Mouse (Mus musculus) C2C12 (cell line): ENCODE data around the gene Adat3. TPM values are rescaled to one million over a fixed set of nuclear protein-coding genes. Genes with fewer than 3 reads are reported as not detected.
A peak's percentile ranks its signal among the peaks of the same experiment; 100 is the strongest.

Source experiments
- H3K27me3 ChIP-seq: one replicate; pipeline ENCODE4 v1.6.1; 2011; ENCODE audit not compliant: control insufficient read depth, insufficient read depth, insufficient read length
- H3K36me3 ChIP-seq: one replicate; pipeline ENCODE4 v1.6.1; 2011; ENCODE audit not compliant: control insufficient read depth, insufficient read depth
- H3K4me3 ChIP-seq: one replicate; pipeline ENCODE4 v1.5.1; 2011; ENCODE audit warnings: mild to moderate bottlenecking, control low read depth; ENCODE audit not compliant: poor library complexity, insufficient read depth, severe bottlenecking
- H3K79me2 ChIP-seq: one replicate; pipeline ENCODE4 v1.6.1; 2011; ENCODE audit not compliant: control insufficient read depth, insufficient read depth
- H3K79me3 ChIP-seq: one replicate; pipeline ENCODE4 v1.6.1; 2011; ENCODE audit warnings: low read depth, control low read depth
- H3ac ChIP-seq: one replicate; pipeline ENCODE3; 2011; ENCODE audit warnings: low read depth; ENCODE audit not compliant: control insufficient read depth, insufficient read length
- CEBPB ChIP-seq: IDR thresholded peaks from one replicate; pipeline ENCODE4 v1.6.1; 2011; ENCODE audit warnings: low read depth, mild to moderate bottlenecking, control low read depth, moderate library complexity
- CTCF ChIP-seq: IDR thresholded peaks from one replicate; pipeline ENCODE4 v1.5.1; 2011; ENCODE audit not compliant: control insufficient read depth, insufficient read depth, insufficient read length
- FOSL1 ChIP-seq: IDR thresholded peaks from one replicate; pipeline ENCODE4 v1.8.0; 2011; ENCODE audit warnings: mild to moderate bottlenecking, low read length; ENCODE audit not compliant: poor library complexity, insufficient read depth, severe bottlenecking
- MAX ChIP-seq: IDR thresholded peaks from one replicate; pipeline ENCODE4 v1.6.1; 2011; ENCODE audit warnings: mild to moderate bottlenecking, control low read depth
- MYOD1 ChIP-seq: IDR thresholded peaks from one replicate; pipeline ENCODE4 v1.6.1; 2011; ENCODE audit warnings: low read depth; ENCODE audit not compliant: control insufficient read depth, insufficient read length
- MYOG ChIP-seq: IDR thresholded peaks from one replicate; pipeline ENCODE4 v1.6.1; 2011; ENCODE audit not compliant: control insufficient read depth, insufficient read length; ENCODE audit errors: extremely low read depth
- USF1 ChIP-seq: IDR thresholded peaks from one replicate; pipeline ENCODE4 v1.6.1; 2011; ENCODE audit warnings: low read depth, mild to moderate bottlenecking, control low read depth, moderate library complexity
- polyA plus RNA-seq: library from polyadenylated mRNA; unstranded; fragments of >200 nt; fragmentation: generic; extraction: Trizol; gene quantifications from one replicate; pipeline ENCODE4 v1.2.1, GENCODE M21; 2012; ENCODE audit warnings: missing spikeins

The Adat3 gene
- polyA plus RNA-seq, 1 experiment = 11.1 TPM

GRCm38 (mm10) chr10:80620796-80621689 is 18.4 kb downstream of the Adat3 start:
- peaks cover 2% of the 10 kb centered on the region for H3K36me3 ChIP-seq
- H3K79me2 ChIP-seq = peaks cover 35% of the 10 kb centered on the region
- H3K27me3 ChIP-seq = no peaks in the 10 kb centered on the region
- H3ac ChIP-seq = peak overlapping the region; percentile 13
- TF ChIP-seq CTCF = no peak
- peak overlapping the region; percentile 100 for H3K4me3 ChIP-seq
- peaks cover 32% of the 10 kb centered on the region for H3K79me3 ChIP-seq

- TF ChIP-seq CEBPB = no peak
- no peak for TF ChIP-seq FOSL1
- no peak for TF ChIP-seq MYOD1
- no peak for TF ChIP-seq MYOG
- TF ChIP-seq MAX = no peak
- TF ChIP-seq CTCF = no peak
- no peak for TF ChIP-seq USF1
- Histone ChIP-seq H3K79me2 (peaks cover 41% of the 10 kb centered on the region), H3K79me3 (peaks cover 38% of the 10 kb centered on the region), H3K4me3 (peak overlapping the region; percentile 100), H3ac (peak overlapping the region; percentile 13), H3K27me3 (no peaks in the 10 kb centered on the region), H3K36me3 (peaks cover 7% of the 10 kb centered on the region)
These were observed 18.9 kb downstream of the Adat3 start for GRCm38 (mm10) chr10:80621690-80621939.

GRCm38 (mm10) chr10:80621940-80622660 is 19.4 kb downstream of the Adat3 start:
- TF ChIP-seq CEBPB = peak; percentile 93
- TF ChIP-seq USF1 = peak; percentile 9
- peak; percentile 61 for TF ChIP-seq MAX
- TF ChIP-seq CTCF = no peak
- H3K79me2 ChIP-seq = peaks cover 46% of the 10 kb centered on the region
- H3K4me3 ChIP-seq = peak overlapping the region; percentile 100
- no peaks in the 10 kb centered on the region for H3K27me3 ChIP-seq
- H3K36me3 ChIP-seq = peaks cover 7% of the 10 kb centered on the region
- peak overlapping the region; percentile 51 for H3ac ChIP-seq
- peaks cover 41% of the 10 kb centered on the region for H3K79me3 ChIP-seq

DNA sequence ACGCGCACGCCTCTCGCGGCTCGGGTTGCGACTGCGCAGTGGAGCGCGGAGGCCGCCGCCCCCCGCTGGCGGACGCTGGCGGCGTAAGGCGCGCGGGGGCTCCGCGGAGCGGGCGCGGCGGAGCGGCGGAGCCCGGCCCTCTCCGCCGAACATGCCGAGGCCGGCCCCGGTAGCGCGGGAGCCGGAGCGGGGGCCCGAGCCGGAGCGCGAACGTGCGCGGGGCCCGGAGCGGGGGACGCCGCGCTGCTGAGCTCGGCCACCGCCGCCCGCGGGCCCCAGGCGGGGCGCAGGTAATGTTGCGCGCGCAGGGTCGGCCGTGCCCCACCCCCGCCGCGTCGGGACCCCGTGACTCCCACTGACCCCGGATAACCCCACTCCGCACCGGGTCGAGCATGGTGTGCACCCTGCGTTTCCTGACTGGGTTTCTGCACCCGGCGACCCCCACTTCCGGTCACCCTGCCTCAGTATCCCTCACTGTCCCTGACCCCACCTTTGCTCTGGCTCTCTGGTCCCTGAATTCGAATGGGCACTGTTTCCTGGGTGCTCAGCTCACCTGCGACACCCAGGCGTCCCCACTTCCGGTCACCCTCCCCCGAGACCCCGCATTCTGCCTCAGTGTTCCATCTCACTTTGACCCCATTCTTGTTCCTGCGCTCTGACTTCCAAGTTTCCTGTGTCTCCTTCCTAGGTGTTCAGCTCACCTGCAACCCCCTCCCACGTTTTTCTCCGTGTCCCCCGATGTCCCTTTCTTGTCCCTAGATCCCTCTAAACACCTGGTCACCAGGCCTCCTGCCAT is 20.2 kb downstream of the Adat3 start, which contains the start of gene Csnk1g2:
Gene Csnk1g2, plus strand, starts transcription at position 178 of the 796 bp plus-strand sequence.
- Histone ChIP-seq H3K79me3 (peaks cover 48% of the 10 kb centered on the region), H3K36me3 (peaks cover 7% of the 10 kb centered on the region), H3ac (peak within 1 kb of the TSS; percentile 90), H3K79me2 (peaks cover 53% of the 10 kb centered on the region), H3K4me3 (peak within 1 kb of the TSS; percentile 100), H3K27me3 (no peaks in the 10 kb centered on the region)
- TF ChIP-seq MYOG (no peak), MYOD1 (no peak)

- peak overlapping the region; percentile 100 for H3K4me3 ChIP-seq
- TF ChIP-seq CTCF (no peak), FOSL1 (no peak), USF1 (no peak), MYOG (no peak), MAX (no peak), MYOD1 (no peak), CEBPB (no peak)
- peaks cover 7% of the 10 kb centered on the region for H3K36me3 ChIP-seq
These were observed 20.9 kb downstream of the Adat3 start for GRCm38 (mm10) chr10:80623457-80624191.

More at GRCm38 (mm10) chr10:80623457-80624191, 20.9 kb downstream of the Adat3 start:
- peaks cover 61% of the 10 kb centered on the region for H3K79me2 ChIP-seq
- H3ac ChIP-seq = peak overlapping the region; percentile 90
- no peaks in the 10 kb centered on the region for H3K27me3 ChIP-seq
- peaks cover 55% of the 10 kb centered on the region for H3K79me3 ChIP-seq
